Mouse (Mus musculus) lung, postnatal 25 days (tissue): ENCODE measurements at regions not wholly inside any gene's neighbourhood (a gene's known extent, or its start where the extent isn't known, plus 50 kb on each side); places are given as distances from the start of the nearest gene placed in this dataset.
A peak's percentile ranks its signal among the peaks of the same experiment; 100 is the strongest.
"Not testable (repeated sequence)": the region's sequence is repeated elsewhere in the genome, so short reads cannot be mapped to it uniquely, and the experiment has no call there.

ENCODE experiments used
- DNase-seq: peaks from one replicate; pipeline ENCODE4 v3.0.0; 2022; ENCODE audit warnings: low spot score

DNA sequence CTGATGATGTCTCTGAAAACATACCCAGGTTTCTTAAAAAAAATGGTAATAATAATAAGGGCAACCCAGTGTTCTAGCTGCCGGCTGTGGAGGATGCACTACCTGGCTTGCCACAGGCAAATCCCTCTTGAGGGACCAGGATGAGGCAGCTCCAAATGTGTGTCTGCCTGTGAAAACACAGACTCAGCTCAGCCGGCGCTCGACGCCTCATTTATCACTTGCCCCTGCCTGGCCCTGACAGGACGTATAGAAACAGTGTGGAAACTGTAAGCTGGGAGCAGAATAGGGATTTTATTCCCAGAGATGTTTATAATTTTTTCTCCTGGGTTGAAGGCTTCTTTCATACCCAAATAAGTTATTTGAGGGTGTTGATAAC, 167.2 kb upstream of the Sulf2 start:
- DNase-seq: no peak

GRCm38 (mm10) chr2:166321992-166322667, 166.7 kb upstream of the Sulf2 start:
- DNase-seq: no peak

DNA sequence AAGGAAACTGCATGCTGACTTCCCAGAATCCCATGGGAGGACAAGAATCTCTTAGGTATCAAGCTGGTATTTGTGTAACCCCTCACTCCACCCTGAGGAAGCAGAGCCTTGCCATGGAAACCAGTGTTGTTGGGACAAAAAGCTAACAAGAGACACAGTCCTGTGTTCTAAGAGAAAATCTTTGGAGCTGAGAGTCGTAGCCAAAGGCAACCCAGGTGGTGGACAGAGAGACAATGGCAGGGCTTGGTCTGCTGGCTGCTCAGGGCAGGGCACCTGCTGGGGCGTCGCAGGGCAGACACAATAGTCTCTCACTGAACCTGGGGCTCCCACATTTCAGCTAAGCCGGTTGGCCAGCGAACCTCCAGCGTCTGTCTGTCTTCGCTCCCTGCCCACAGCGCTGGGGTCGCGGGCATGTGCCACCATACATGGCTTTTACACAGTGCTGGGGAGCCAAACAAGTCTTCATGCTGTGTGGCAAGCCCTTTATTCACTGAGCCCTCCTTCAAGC, 161.0 kb upstream of the Sulf2 start:
- no peak for DNase-seq

GRCm38 (mm10) chr2:166310438-166310837, 155.0 kb upstream of the Sulf2 start:
- no peak for DNase-seq

DNA sequence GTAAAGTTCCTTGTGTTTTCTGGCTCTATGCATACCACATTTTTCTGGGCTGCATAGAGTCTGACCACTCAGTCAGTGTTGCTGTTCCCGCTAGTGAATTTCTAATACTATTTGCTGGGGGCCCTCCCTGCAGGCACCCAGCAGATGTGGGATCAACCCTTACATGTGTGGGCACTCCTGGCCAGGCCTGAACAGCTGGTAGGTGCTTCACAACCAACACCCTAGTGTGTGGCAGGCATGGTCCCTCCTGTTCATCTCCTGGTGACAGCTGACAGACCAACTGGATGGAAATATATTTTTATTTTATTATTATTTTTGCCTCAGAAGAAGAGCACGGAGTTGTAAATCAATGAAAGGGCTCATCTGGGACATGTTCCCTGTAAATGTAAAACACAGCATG, 154.4 kb upstream of the Sulf2 start:
- no peak for DNase-seq

DNA sequence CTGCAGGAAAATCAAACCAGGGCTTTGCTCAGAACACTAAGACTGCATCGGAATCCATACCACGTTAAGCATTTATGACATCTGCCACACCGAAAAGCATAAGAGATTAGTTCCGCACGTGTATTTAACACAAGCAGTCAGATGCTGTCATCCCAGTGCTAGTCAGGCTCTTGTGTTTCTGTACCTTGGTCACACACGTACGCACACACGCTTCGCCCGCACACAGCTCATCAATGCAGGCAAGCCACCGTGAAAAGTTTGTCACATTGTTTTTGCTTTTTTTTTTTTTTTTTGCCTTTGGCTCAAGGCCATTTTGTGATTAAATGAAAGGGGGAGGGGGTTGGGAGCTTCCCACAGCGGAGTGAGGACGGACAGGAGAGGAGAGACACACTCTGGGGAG, 152.1 kb upstream of the Sulf2 start:
- no peak for DNase-seq

DNA sequence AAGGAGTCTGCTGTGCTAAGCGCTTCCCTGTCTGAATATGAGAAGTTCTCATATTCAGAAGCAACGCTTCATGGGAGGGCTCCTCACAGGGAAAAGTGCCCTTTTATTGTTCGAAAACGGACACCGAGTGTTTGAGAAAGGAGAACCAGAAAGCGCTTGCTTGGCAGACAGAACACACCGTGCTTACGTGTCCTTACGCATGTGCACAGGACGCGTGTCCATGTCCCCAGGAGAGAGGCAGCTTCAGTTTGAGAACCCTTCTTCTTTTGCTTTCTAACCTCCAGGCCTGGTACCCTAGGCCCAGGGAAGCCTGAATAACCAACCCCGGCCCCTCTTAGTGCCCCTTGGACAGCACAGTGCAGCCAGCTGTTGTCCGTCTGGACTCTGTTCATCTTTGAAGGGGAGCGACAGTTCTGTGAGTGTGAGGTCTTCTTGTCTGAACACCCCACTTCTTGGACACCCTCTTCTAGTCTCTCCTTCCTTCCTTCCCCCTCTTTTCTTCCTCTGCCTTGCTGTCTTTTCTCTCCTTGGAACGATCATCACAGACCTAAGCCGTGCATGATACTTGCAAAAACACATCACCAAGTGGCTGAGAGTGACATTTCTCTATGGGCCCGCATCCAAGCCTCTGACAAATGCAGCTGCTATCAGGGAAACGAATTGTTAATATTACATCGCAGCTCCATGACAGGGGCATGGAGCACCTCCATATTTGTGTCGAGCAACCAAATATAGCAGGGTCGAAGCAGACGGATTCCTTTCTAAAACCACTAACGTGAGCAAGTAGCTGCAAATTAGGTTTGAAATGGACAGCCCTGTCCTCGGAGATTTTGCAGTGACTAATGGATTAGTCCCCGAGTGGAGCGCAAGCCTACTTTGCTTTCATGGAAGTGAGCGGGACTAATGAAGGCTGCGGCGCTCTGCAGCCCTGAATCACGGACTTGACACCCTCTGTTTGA, 149.9 kb upstream of the Sulf2 start:
- no peak for DNase-seq

- DNase-seq: no peak
These were observed 148.4 kb upstream of the Sulf2 start for GRCm38 (mm10) chr2:166303854-166304253.

DNA sequence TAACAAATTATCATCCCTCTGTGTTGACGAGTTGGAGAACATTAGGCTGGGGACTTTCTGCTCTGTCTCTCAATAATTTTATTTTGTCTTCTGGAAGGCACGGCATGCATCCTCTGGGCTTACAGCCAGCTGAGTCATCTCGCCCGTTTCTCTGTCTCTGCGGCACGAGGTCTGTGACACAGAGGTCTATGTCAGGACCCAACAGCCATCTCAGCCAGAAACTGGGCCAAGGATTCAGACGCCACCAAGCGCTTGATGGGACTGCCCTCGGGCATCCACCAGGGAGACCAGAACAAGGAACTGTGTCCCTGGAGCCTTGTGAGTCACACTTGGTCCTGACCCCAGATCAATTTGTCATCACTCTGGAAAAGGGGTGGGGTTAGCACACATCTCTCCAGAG, 145.7 kb upstream of the Sulf2 start:
- DNase-seq: peak; percentile 41

DNA sequence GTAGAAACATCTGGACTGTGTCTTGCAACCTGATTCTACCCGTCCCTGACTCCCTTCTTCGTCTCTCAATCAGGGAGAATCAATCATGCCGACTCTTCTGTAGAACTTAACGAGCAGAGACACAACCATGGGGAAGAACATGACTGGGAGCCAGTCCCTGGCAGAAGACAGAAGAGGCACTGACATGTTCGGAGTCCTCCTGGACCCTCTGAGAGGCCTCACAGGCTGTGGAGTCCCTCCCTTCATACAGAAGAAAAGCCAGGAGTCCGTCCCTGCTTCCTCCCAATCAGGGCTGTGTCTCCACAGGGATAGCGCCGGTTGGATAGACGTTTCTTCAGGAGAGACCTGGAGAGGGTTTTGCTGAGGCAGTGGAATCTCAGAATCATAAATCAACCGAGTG, 139.2 kb upstream of the Sulf2 start:
- no peak for DNase-seq

DNA sequence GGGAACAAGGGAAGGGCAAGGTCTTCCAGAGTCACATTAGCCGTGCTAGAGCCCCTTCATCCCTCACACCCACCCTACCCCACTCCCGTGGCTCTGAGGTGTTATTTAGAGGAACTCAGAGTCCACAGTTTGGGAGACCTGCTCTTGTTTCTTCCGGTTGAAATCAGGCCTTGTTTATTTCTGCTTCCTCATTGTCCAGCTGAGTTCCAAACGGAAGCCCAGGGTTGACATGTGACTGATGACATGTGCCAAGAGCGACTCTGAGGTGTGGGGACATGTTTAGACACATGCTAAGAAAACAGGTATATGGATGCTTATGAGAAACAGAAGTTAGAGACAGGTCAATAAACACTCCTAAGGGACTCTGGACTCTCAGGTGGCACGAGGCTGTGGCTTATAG, 137.5 kb upstream of the Sulf2 start:
- DNase-seq: no peak

DNA sequence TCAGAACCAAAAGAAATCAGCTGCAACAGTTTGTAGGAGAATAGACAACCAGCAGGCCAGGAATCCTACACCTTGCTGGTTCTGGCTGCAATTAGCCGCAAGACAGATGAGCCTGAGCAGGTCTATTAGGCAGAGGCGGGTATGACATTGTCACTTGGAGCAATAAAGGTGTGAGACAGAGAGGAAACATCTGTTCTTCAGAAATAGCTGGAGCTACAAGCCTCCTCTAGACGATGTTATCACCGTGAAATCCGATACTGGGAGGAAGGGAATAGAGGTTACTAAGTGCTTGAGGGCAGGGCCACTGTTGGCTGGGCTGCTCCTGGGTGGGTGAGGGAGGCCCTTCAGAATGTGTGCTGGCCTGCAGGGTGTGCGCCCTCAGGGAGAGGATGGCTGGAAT, 135.8 kb upstream of the Sulf2 start:
- no peak for DNase-seq

- DNase-seq: no peak
These were observed 135.4 kb upstream of the Sulf2 start for GRCm38 (mm10) chr2:166290826-166291225.

DNA sequence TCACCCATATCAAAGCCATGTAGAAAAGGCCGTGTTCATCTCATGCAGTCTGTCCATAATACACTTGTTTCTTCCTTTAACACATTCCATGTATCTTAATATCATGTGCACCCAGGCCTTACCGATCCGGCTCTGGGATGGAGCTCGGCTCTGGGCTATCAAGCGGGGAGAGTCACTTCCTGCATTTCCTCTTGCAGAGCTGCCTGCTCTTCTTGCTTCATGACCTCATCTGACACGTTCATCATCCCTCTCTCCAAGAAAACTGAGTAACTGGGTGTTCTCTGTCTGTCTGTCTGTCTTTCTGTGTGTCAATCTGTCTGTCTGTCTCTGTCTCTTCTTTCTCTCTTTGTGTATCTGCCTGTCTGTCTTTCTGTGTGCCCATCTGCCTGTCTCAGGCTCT, 133.7 kb upstream of the Sulf2 start:
- no peak for DNase-seq

- not testable (repeated sequence) for DNase-seq
These were observed 125.7 kb upstream of the Sulf2 start for GRCm38 (mm10) chr2:166281137-166281536.

DNA sequence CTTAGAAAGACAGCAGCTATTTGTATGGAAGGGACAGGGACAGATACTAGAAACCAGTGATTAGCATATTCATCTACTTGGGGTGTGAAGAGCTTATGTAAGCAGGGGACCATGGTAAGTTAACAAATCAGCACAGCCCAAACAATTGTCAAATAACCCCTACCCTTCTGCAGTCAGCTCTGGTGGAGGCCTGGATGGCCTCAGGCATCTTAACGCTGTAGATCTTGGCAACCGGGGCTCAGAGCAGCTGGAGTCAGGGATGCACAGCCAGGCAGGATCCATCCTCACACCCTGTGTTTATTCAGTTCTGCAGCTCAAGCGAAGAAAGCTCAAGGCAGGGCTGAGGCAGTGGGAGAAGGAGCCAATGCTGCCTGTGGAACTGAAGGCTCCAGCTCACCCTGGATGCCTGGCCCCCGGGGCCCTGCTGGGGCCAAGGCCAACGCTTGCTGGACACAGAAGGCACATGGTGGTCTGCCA, 125.2 kb upstream of the Sulf2 start:
- no peak for DNase-seq

DNA sequence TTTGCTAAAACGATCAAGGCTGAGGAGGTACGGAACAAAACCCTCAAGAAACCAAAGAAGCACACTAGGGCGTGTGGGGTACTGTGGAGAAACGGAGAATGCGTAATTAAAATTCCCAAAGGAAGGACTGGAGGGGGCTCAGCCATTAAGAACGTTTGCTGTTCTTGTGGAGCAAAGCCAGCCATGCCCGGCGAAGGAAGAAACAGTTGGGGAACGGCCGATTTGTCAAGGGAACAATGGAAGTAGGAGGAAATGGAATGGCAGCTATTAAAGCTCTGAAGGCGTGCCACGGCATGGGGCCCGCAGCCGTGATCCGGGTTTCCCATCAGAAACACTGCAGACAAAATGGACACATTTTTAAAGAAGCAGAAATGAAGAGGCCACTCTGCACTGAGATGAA, 124.2 kb upstream of the Sulf2 start:
- no peak for DNase-seq

GRCm38 (mm10) chr2:166275398-166275797, 119.9 kb upstream of the Sulf2 start:
- DNase-seq: no peak

- DNase-seq: no peak
These were observed 118.5 kb upstream of the Sulf2 start for GRCm38 (mm10) chr2:166274016-166274346.

DNA sequence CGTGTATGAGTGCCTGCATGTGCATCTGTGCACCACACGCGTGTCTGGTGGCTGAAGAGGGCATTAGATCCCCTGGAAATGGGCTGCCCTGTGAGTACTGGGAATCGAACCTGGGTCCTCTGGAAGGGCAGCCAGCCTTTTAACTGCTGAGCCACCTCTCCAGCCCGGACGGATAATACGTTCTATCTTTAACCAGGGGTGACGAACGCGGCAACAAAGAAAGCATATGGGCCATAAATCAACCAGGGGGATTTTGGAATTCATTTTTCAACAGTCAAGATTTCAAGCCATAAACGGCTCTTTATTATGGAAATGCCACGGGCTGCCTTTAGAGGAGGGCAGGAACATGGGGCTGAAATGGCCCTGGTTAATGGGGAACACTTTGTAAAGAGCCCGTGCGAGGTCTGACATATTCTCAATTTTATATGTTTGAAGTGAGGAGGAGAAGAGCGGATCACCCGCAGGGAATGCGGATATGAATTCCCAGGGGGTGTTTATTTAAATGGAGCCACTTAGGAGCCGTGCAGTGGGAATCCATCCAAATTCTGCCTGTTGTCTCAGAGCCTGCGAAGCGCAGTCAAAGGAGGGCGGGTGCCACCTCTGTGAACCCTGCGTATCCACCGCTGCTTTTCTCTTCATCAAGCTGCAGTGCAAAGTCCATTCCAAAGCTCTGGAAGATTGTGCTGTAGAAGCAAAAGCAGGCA, 118.0 kb upstream of the Sulf2 start:
- DNase-seq: no peak

DNA sequence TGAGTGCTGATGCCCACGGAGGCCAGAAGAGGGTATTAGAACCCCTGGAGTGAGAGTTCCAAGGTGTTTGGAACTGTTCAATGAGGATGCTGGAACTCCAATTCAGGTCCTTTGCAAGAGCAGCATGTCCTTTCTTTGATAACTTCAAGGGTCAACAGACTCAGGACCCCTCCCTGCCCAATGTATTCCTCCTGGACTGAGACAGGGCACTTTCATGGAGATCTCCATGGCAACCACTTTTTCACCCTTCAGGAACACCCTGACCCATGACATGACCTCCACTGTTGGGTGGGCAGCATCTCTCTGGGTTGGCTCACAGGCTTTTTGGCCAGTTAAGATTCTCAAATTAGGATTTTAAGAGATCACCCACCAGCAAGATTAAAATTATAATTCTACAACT, 117.4 kb upstream of the Sulf2 start:
- no peak for DNase-seq

DNA sequence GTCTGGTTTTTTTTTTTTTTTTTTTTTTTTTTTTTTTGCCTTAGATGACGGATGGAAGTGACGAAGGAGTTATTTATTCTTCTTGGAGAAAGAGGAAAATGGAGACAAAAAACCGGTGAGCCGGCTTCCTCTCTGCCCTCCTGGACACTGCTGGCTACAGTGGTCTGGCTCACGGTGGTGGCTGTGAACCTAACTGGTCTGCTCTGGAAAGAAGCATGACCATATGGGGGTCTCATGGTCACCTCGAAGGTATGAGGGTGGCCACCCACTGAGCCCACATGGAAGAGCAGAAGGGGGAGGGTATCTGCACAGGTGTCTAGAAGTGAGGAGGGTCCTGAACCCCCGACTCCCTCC, 116.7 kb upstream of the Sulf2 start:
- no peak for DNase-seq
